Mouse (Mus musculus): ENCODE data around the gene Ranbp3l.

Ranbp3l gene

DNA sequence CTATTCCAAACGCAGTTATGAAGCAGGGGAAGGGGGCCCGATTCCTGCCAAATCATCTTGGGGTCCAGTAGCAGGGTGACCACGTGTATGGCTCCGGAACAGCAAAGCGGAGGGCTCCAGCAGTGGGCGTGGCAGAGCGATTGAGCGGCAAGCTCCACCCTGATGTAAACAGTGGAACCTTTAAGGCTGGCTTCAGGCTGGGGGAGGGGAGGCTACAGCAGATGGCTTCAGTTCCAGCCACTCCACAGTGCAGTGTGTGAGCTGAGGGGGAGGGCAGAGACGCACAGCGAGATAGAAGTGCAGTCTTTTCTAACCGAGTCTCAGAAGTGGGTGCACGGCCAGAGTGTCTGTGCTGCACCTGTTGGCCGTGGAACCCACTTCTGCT, 126.6 kb downstream of the Ranbp3l start:
- DNase-seq (ENCODE audit: low spot score), result no peak

- no peak for DNase-seq (ENCODE audit: low spot score)
These were observed 129.1 kb downstream of the Ranbp3l start for GRCm38 (mm10) chr15:9096865-9097264.

GRCm38 (mm10) chr15:9100446-9101077, 132.8 kb downstream of the Ranbp3l start:
- no peak for DNase-seq (ENCODE audit: low spot score)

DNA sequence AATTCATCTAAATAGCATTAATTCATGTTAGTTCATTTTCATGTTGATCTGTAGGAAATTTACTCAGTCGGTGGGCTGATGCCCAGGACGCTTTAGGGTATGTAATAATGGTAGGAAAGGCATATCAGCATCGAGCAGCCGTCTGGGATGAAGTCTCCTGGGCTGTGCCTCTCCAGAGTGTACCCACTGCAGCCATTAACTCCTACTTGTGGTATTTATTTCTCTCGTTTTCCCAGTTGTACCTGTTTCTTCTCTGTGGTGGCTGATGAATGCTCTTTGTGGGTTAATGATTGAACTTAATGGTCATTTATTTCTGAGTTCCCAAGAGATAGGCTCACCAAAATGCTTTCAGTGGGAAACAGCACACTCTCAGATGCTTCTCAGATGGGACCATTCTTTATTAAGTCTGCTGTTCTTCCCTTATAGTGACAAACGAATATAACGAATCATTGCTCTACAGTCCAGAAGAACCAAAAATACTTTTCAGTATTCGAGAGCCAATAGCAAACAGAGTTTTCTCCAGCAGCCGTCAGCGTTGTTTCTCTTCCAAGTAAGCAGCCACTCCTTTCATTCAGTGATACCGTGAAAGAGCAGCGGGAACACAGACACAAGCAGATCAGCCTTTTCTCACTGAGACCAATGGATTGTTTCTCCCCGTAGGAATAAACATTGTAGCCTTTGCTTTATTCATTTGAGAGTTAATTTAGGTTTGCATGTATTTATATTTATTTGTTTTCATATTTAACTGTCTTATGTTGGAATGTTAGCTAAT, 138.7 kb downstream of the Ranbp3l start:
- DNase-seq (ENCODE audit: low spot score), result no peak

- DNase-seq (ENCODE audit: low spot score), result no peak
These were observed 143.0 kb downstream of the Ranbp3l start for GRCm38 (mm10) chr15:9110526-9111347.

- DNase-seq (ENCODE audit: low spot score), result no peak
These were observed 143.9 kb downstream of the Ranbp3l start for GRCm38 (mm10) chr15:9111648-9112047.

GRCm38 (mm10) chr15:9113556-9113955, 145.8 kb downstream of the Ranbp3l start:
- no peak for DNase-seq (ENCODE audit: low spot score)

- DNase-seq (ENCODE audit: low spot score), result no peak
These were observed 146.4 kb downstream of the Ranbp3l start for GRCm38 (mm10) chr15:9114131-9114530.

- DNase-seq (ENCODE audit: low spot score), result no peak
These were observed 146.8 kb downstream of the Ranbp3l start for GRCm38 (mm10) chr15:9114599-9114998.

Data from urinary bladder, postnatal 10 days (tissue).